Mouse (Mus musculus) forebrain, embryonic 16.5 days (tissue): ENCODE data around the gene Olfr517. TPM values are rescaled to one million over a fixed set of nuclear protein-coding genes. Genes with fewer than 3 reads are reported as not detected.

Experiments
- ATAC-seq: fragments of 200-750 bp; cut with Nextera tagmentation; 2 replicates; pipeline ENCODE4 v1.8.0; 2017; ENCODE audit warnings: mild to moderate bottlenecking, moderate library complexity
- H3K27ac ChIP-seq: fragments of 300-500 bp; sonication (generic); 2 replicates; pipeline ENCODE4 v1.5.1; 2014; ENCODE audit warnings: low read length, control low read depth
- H3K27me3 ChIP-seq: fragments of 300-500 bp; sonication (generic); replicated peaks from 2 replicates; pipeline ENCODE4 v1.6.1; 2014; ENCODE audit warnings: low read length; ENCODE audit not compliant: control insufficient read depth, insufficient read depth
- H3K36me3 ChIP-seq: fragments of 300-500 bp; sonication (generic); 2 replicates; pipeline ENCODE4 v1.6.1; 2014; ENCODE audit not compliant: control insufficient read depth, insufficient read depth
- H3K4me1 ChIP-seq: fragments of 300-500 bp; sonication (generic); replicated peaks from 2 replicates; pipeline ENCODE4 v1.6.1; 2014; ENCODE audit warnings: low read length; ENCODE audit not compliant: control insufficient read depth, insufficient read depth
- H3K4me2 ChIP-seq: fragments of 300-500 bp; sonication (generic); 2 replicates; pipeline ENCODE4 v1.6.1; 2014; ENCODE audit warnings: mild to moderate bottlenecking, low read length, control low read depth
- H3K4me3 ChIP-seq: fragments of 300-500 bp; sonication (generic); replicated peaks from 2 replicates; pipeline ENCODE4 v1.5.1; 2014; ENCODE audit warnings: mild to moderate bottlenecking, low read length, control low read depth
- H3K9ac ChIP-seq: fragments of 300-500 bp; sonication (generic); replicated peaks from 2 replicates; pipeline ENCODE4 v1.6.1; 2014; ENCODE audit warnings: low read depth, low read length, control low read depth
- H3K9me3 ChIP-seq: fragments of 300-500 bp; sonication (generic); 2 replicates; pipeline ENCODE4 v1.6.1; 2016; ENCODE audit warnings: low read length; ENCODE audit not compliant: control insufficient read depth
- WGBS: fragments of 180-500 bp; shearing (Covaris S2); extraction: QIAGEN DNeasy Blood & Tissue Kit; methylation state at CpG from one replicate; pipeline ENCODE4 v1.1.7; 2014; 5-methylcytosine and 5-hydroxymethylcytosine counted together
- polyA plus RNA-seq: library from polyadenylated mRNA; unstranded; fragments of >200 nt; fragmentation: Nextera tagmentation; extraction: Ambion mirVana; gene quantifications from 2 replicates; pipeline ENCODE4 v1.2.1, GENCODE M21; 2015

The Olfr517 gene
- not detected in 2 replicates for polyA plus RNA-seq

DNA sequence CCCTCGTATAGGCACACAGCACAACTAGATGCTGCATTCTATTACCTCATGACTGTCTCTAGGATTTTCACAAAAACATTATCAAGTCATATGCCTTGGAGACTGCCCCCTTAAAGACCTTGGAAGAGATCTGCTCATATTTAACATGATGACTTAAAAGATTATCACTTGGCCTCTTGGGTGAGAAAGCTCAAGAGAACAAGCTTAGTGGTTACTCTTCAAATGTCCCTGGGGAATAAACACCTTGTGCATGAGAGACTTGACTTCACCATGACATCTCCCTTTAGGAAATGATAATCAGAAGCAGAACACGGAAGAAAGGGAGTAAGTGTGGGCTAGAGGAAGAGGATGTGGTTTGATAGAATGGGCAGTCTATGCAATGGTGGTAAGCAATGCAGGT, at the start of gene Olfr517:
TSS of gene Olfr517 (minus strand) at position 101 of the 400 bp plus-strand sequence.
- Histone ChIP-seq H3K4me2 (no peak within 1 kb of the TSS), H3K4me3 (no peak within 1 kb of the TSS), H3K27me3 (no peaks in the 10 kb centered on the region), H3K36me3 (no peaks in the 10 kb centered on the region), H3K27ac (no peak within 1 kb of the TSS), H3K4me1 (no peaks in the 10 kb centered on the region), H3K9ac (no peak within 1 kb of the TSS), H3K9me3 (no peaks in the 10 kb centered on the region)
- 76% methylated on average over 2 of the region's 2 CpGs for WGBS
- no peak for ATAC-seq

DNA sequence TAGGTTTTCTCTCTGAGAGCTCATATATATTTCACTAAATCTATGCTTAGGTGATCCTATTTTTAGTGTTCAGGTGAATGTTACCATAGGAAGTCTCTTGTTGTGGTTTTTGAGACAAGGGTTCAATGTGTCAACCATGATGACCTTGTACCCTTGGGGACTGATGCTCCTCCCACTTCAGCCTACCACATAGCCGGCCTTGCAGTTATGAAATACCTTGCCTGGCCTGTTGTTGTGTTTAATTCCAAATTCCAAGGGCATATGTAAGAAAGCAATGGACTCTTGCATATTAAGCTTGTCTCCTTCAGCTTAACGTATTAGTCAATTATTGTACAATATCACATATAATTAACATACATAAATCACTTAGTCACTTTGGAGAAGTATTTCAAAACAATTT, 31.8 kb upstream of the Olfr517 start:
- no peak for ATAC-seq
- no peaks in the 10 kb centered on the region for H3K27me3 ChIP-seq
- H3K4me2 ChIP-seq: no peak overlapping the region
- H3K36me3 ChIP-seq: no peaks in the 10 kb centered on the region
- no peak overlapping the region for H3K9ac ChIP-seq
- no peak overlapping the region for H3K27ac ChIP-seq
- no peaks in the 10 kb centered on the region for H3K4me1 ChIP-seq
- no peak overlapping the region for H3K4me3 ChIP-seq
- no peaks in the 10 kb centered on the region for H3K9me3 ChIP-seq
- WGBS: 83% methylated on average over 2 of the region's 2 CpGs

- H3K4me2 ChIP-seq: no peak within 1 kb of the TSS
- no peaks in the 10 kb centered on the region for H3K27me3 ChIP-seq
- H3K9ac ChIP-seq: no peak within 1 kb of the TSS
- ATAC-seq: no peak
- no peak within 1 kb of the TSS for H3K27ac ChIP-seq
- no peaks in the 10 kb centered on the region for H3K36me3 ChIP-seq
- H3K4me1 ChIP-seq: no peaks in the 10 kb centered on the region
- H3K4me3 ChIP-seq: no peak within 1 kb of the TSS
- no peaks in the 10 kb centered on the region for H3K9me3 ChIP-seq
- 91% methylated on average over 5 of the region's 5 CpGs for whole genome bisulfite sequencing
Observed at GRCm38 (mm10) chr7:108894320-108894719, 22.1 kb upstream of the Olfr517 start, which contains the start of gene Olfr519. Olfr519 (minus strand) TSS chr7:108894420.

DNA sequence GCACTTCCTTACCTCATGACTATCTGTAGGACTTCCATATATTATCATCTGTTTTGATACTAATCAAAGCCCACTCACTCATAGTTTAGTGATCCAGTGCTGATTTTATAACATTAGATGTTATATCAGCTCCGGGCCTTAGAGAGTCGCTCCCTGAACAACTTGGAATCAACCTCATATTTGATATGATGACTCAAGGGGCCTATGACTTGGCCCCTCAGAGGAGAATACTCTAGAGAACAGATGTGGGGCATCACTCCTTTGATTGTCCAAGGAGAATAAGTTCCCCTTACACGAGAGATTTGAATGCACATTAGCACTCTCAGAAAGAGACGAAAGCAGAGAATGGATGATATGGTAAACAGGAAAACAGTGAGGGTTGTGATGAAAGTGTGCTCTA, 12.7 kb upstream of the Olfr517 start, which contains the start of gene Olfr518:
TSS of gene Olfr518 (minus strand) at position 101 of the 400 bp plus-strand sequence.
- Histone ChIP-seq H3K4me2 (no peak within 1 kb of the TSS), H3K9ac (no peak within 1 kb of the TSS), H3K27ac (no peak within 1 kb of the TSS), H3K9me3 (no peaks in the 10 kb centered on the region), H3K36me3 (no peaks in the 10 kb centered on the region), H3K4me3 (no peak within 1 kb of the TSS), H3K27me3 (no peaks in the 10 kb centered on the region), H3K4me1 (no peaks in the 10 kb centered on the region)
- ATAC-seq: no peak
- 80% methylated on average over 4 of the region's 4 CpGs for WGBS

GRCm38 (mm10) chr7:108850429-108850828, 21.8 kb downstream of the Olfr517 start, which contains the start of gene Olfr516:
Olfr516 (minus strand) TSS chr7:108850529.
- H3K36me3 ChIP-seq: no peaks in the 10 kb centered on the region
- 96% methylated on average over 2 of the region's 2 CpGs for WGBS
- ATAC-seq: no peak

DNA sequence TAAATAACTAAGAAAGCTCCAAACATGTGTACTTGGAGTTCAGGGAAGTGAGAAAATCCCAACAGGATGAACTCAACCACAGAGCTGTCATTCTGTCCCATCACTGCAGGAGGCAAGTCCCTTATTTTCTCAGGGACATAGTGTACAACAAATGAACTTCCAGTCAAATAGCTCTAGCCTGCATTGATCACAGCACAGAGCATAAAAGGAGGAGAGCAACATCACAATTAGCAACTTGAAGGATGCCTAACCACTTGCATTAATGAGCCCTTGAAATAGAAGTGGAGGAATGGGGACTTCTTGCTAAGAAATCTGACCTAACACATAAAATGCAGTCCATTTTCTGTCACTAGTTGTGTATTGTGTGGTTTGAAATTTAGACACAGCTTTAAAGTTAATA, 46.3 kb downstream of the Olfr517 start, which contains the start of gene Olfr514:
TSS of gene Olfr514 (minus strand) at position 101 of the 400 bp plus-strand sequence.
- no peak for ATAC-seq
- no peak within 1 kb of the TSS for H3K4me2 ChIP-seq
- no peak within 1 kb of the TSS for H3K4me3 ChIP-seq
- no peaks in the 10 kb centered on the region for H3K27me3 ChIP-seq
- H3K4me1 ChIP-seq: no peaks in the 10 kb centered on the region
- H3K27ac ChIP-seq: no peak within 1 kb of the TSS
- H3K9me3 ChIP-seq: no peaks in the 10 kb centered on the region
- no peak within 1 kb of the TSS for H3K9ac ChIP-seq
- H3K36me3 ChIP-seq: no peaks in the 10 kb centered on the region

More at GRCm38 (mm10) chr7:108850429-108850828, 21.8 kb downstream of the Olfr517 start, which contains the start of gene Olfr516:
- Histone ChIP-seq H3K27ac (no peak within 1 kb of the TSS), H3K9me3 (no peaks in the 10 kb centered on the region), H3K4me3 (no peak within 1 kb of the TSS), H3K4me1 (no peaks in the 10 kb centered on the region), H3K4me2 (no peak within 1 kb of the TSS), H3K9ac (no peak within 1 kb of the TSS), H3K27me3 (no peaks in the 10 kb centered on the region)

Other genes with a start within 250 kb of the Olfr517 start
- not detected in 2 replicates for gene Olfr508, start 242.4 kb downstream of the Olfr517 start, polyA plus RNA-seq
- 0.06 TPM in 1 of 2 replicates, not detected in the other for gene Olfr509, start 220.5 kb downstream of the Olfr517 start, polyA plus RNA-seq
- not detected in 2 replicates for gene Olfr510, start 206.0 kb downstream of the Olfr517 start, polyA plus RNA-seq
- not detected in 2 replicates for gene Olfr512, start 159.1 kb downstream of the Olfr517 start, polyA plus RNA-seq
- gene Olfr513, start 121.4 kb downstream of the Olfr517 start, polyA plus RNA-seq: not detected in 2 replicates
- gene Olfr514, start 46.4 kb downstream of the Olfr517 start, polyA plus RNA-seq: not detected in 2 replicates
- gene Olfr516, start 21.9 kb downstream of the Olfr517 start, polyA plus RNA-seq: not detected in 2 replicates
- gene Olfr518, start 12.6 kb upstream of the Olfr517 start, polyA plus RNA-seq: not detected in 2 replicates
- not detected in 2 replicates for gene Olfr519, start 22.0 kb upstream of the Olfr517 start, polyA plus RNA-seq
- gene Nlrp10, start 57.8 kb upstream of the Olfr517 start, polyA plus RNA-seq: not detected in 2 replicates
- gene Eif3f, start 62.0 kb upstream of the Olfr517 start, polyA plus RNA-seq: 80.5 and 85.1 TPM in 2 replicates
- gene Tub, start 78.0 kb upstream of the Olfr517 start, polyA plus RNA-seq: 49.4 and 57.8 TPM in 2 replicates
- gene Ric3, start 211.0 kb upstream of the Olfr517 start, polyA plus RNA-seq: 31.9 and 34.6 TPM in 2 replicates